Mouse (Mus musculus) testis, adult 2 months (tissue): ENCODE data around the gene Mdc1. TPM values are rescaled to one million over a fixed set of nuclear protein-coding genes. Genes with fewer than 3 reads are reported as not detected.

Experiments
- H3K27ac ChIP-seq: fragments of 200-500 bp; 2 replicates; pipeline ENCODE4 v1.5.1; 2012; ENCODE audit warnings: low read depth, low read length; ENCODE audit not compliant: control insufficient read depth, insufficient read depth
- H3K27me3 ChIP-seq: fragments of 200-500 bp; 2 replicates; pipeline ENCODE4 v1.6.1; 2012; ENCODE audit warnings: mild to moderate bottlenecking, low read length, moderate library complexity; ENCODE audit not compliant: control insufficient read depth, insufficient read depth
- H3K36me3 ChIP-seq: fragments of 200-500 bp; 2 replicates; pipeline ENCODE4 v1.6.1; 2012; ENCODE audit warnings: mild to moderate bottlenecking, low read length; ENCODE audit not compliant: control insufficient read depth, insufficient read depth
- H3K4me1 ChIP-seq: fragments of 200-500 bp; 2 replicates; pipeline ENCODE4 v1.6.1; 2012; ENCODE audit warnings: low read length; ENCODE audit not compliant: control insufficient read depth, insufficient read depth
- H3K4me3 ChIP-seq: fragments of 200-500 bp; 2 replicates; pipeline ENCODE4 v1.5.1; 2012; ENCODE audit warnings: low read depth, mild to moderate bottlenecking, low read length, moderate library complexity, mixed read lengths; ENCODE audit not compliant: control insufficient read depth
- CTCF ChIP-seq: fragments of 200-500 bp; IDR thresholded peaks from 2 replicates; pipeline ENCODE4 v1.5.1; 2012; ENCODE audit warnings: low read depth, mild to moderate bottlenecking, inconsistent platforms, low read length, moderate library complexity; ENCODE audit not compliant: control insufficient read depth, insufficient read depth, insufficient replicate concordance
- POLR2A ChIP-seq: fragments of 200-500 bp; IDR thresholded peaks from 2 replicates; pipeline ENCODE4 v1.6.1; 2012; ENCODE audit warnings: low read depth, mild to moderate bottlenecking, inconsistent platforms, low read length, moderate library complexity; ENCODE audit not compliant: control insufficient read depth
- polyA plus RNA-seq: library from polyadenylated mRNA; depleted of rRNA; stranded (reverse); fragments of >200 nt; gene quantifications from 2 replicates; pipeline ENCODE4 v1.2.3, GENCODE M21; 2012; rRNA removed

Gene Mdc1
- polyA plus RNA-seq, 1 experiment = 81.1 TPM

- H3K4me3 ChIP-seq = no peak overlapping the region
- no peaks in the 10 kb centered on the region; the same call in 1 of the 2 replicates for H3K36me3 ChIP-seq
- H3K27me3 ChIP-seq = no peaks in the 10 kb centered on the region
- no peak overlapping the region for H3K27ac ChIP-seq
- H3K4me1 ChIP-seq = peaks cover 6% of the 10 kb centered on the region
- TF ChIP-seq POLR2A (no peak), CTCF (no peak)
Observed at GRCm38 (mm10) chr17:35907609-35908008, 66.3 kb downstream of the Mdc1 start.

Other genes starting within 250 kb of the Mdc1 start
- not detected in 2 replicates for gene Sfta2, start 240.0 kb upstream of the Mdc1 start, polyA plus RNA-seq
- gene Gm9573, start 214.9 kb upstream of the Mdc1 start, polyA plus RNA-seq = 0.36 TPM in 1 of 2 replicates, not detected in the other
- gene Mucl3, start 197.8 kb upstream of the Mdc1 start, polyA plus RNA-seq = 0.10 and 0.11 TPM in 2 replicates
- 9.5 and 9.8 TPM in 2 replicates for gene Vars2, start 173.9 kb upstream of the Mdc1 start, polyA plus RNA-seq
- gene Gtf2h4, start 167.8 kb upstream of the Mdc1 start, polyA plus RNA-seq = 29.4 and 33.7 TPM in 2 replicates
- gene Ddr1, start 136.9 kb upstream of the Mdc1 start, polyA plus RNA-seq = 11.9 and 12.6 TPM in 2 replicates
- 1.4 TPM in 2 replicates for gene Ier3, start 19.8 kb upstream of the Mdc1 start, polyA plus RNA-seq
- gene Flot1, start 18.3 kb upstream of the Mdc1 start, polyA plus RNA-seq = 13.7 and 14.1 TPM in 2 replicates
- 54.0 and 59.4 TPM in 2 replicates for gene Tubb5, start 3.2 kb upstream of the Mdc1 start, polyA plus RNA-seq
- 179 and 201 TPM in 2 replicates for gene Nrm, start 19.8 kb downstream of the Mdc1 start, polyA plus RNA-seq
- 34.1 and 36.8 TPM in 2 replicates for gene Ppp1r18, start 24.1 kb downstream of the Mdc1 start, polyA plus RNA-seq
- gene Dhx16, start 38.3 kb downstream of the Mdc1 start, polyA plus RNA-seq = 81.3 and 89.0 TPM in 2 replicates
- gene 2310061I04Rik, start 55.9 kb downstream of the Mdc1 start, polyA plus RNA-seq = 144 and 172 TPM in 2 replicates
- gene Atat1, start 68.6 kb downstream of the Mdc1 start, polyA plus RNA-seq = 158 and 171 TPM in 2 replicates
- 81.8 and 83.3 TPM in 2 replicates for gene Mrps18b, start 74.9 kb downstream of the Mdc1 start, polyA plus RNA-seq
- 100 and 104 TPM in 2 replicates for gene Ppp1r10, start 74.9 kb downstream of the Mdc1 start, polyA plus RNA-seq
- 122 and 129 TPM in 2 replicates for gene Abcf1, start 128.2 kb downstream of the Mdc1 start, polyA plus RNA-seq
- 109 and 114 TPM in 2 replicates for gene Gnl1, start 138.3 kb downstream of the Mdc1 start, polyA plus RNA-seq
- gene Prr3, start 138.7 kb downstream of the Mdc1 start, polyA plus RNA-seq = 35.7 and 38.2 TPM in 2 replicates
- 0.07 and 0.17 TPM in 2 replicates for gene H2-T24, start 179.0 kb downstream of the Mdc1 start, polyA plus RNA-seq
- 2.8 and 4.7 TPM in 2 replicates for gene H2-T23, start 191.3 kb downstream of the Mdc1 start, polyA plus RNA-seq
- gene H2-T22, start 201.2 kb downstream of the Mdc1 start, polyA plus RNA-seq = 1.6 and 2.1 TPM in 2 replicates
- not detected in 2 replicates for gene Gm6034, start 201.4 kb downstream of the Mdc1 start, polyA plus RNA-seq
- gene Gm11127, start 216.9 kb downstream of the Mdc1 start, polyA plus RNA-seq = 0.22 and 0.29 TPM in 2 replicates